Mouse (Mus musculus): ENCODE measurements around the gene Sptlc2. TPM values are rescaled to one million over a fixed set of nuclear protein-coding genes. Genes with fewer than 3 reads are reported as not detected.

Gene Sptlc2
- polyA plus RNA-seq, 1 experiment from 2014 or later, result 103 TPM

GRCm38 (mm10) chr12:87380586-87381379 is 7.4 kb downstream of the Sptlc2 start:
- no peak overlapping the region for H3K4me2 ChIP-seq
- no peaks in the 10 kb centered on the region for H3K9me3 ChIP-seq (ENCODE audit: low read depth, low read length)
- H3K9ac ChIP-seq, result no peak overlapping the region
- no peaks in the 10 kb centered on the region for H3K27me3 ChIP-seq (ENCODE audit: insufficient read depth, low read length)
- peaks cover 6% of the 10 kb centered on the region for H3K4me1 ChIP-seq (ENCODE audit: insufficient read depth)
- peak overlapping the region; percentile 73; the same call in 1 of the 2 replicates for H3K27ac ChIP-seq (ENCODE audit: low read depth)
- no peaks in the 10 kb centered on the region for H3K36me3 ChIP-seq (ENCODE audit: insufficient read depth)
- no peak for DNase-seq
- WGBS, result 75% methylated on average over 10 of the region's 10 CpGs
- peak; percentile 35; the same call in 1 of the 2 replicates for ATAC-seq (ENCODE audit: insufficient read depth)
- H3K4me3 ChIP-seq (ENCODE audit: low read depth, low read length), result no peak overlapping the region
- TF ChIP-seq CTCF (IDR thresholded peaks at IDR 0.05; ENCODE audit: low read depth), result no peak

GRCm38 (mm10) chr12:87379496-87379895 is 8.7 kb downstream of the Sptlc2 start:
- no peak for DNase-seq
- Histone ChIP-seq H3K4me3 (ENCODE audit: low read depth, low read length) (no peak overlapping the region), H3K9me3 (ENCODE audit: low read depth, low read length) (no peaks in the 10 kb centered on the region), H3K36me3 (ENCODE audit: insufficient read depth) (no peaks in the 10 kb centered on the region), H3K4me2 (no peak overlapping the region), H3K9ac (no peak overlapping the region), H3K4me1 (ENCODE audit: insufficient read depth) (peaks cover 6% of the 10 kb centered on the region), H3K27ac (ENCODE audit: low read depth) (no peak overlapping the region), H3K27me3 (ENCODE audit: insufficient read depth, low read length) (no peaks in the 10 kb centered on the region)
- ATAC-seq (ENCODE audit: insufficient read depth), result no peak
- no peak for TF ChIP-seq CTCF (IDR thresholded peaks at IDR 0.05; ENCODE audit: low read depth)
- 85% methylated on average over 2 of the region's 2 CpGs for WGBS

GRCm38 (mm10) chr12:87374159-87374558 is 14.0 kb downstream of the Sptlc2 start:
- Histone ChIP-seq H3K9me3 (ENCODE audit: low read depth, low read length) (no peaks in the 10 kb centered on the region), H3K4me3 (ENCODE audit: low read depth, low read length) (no peak overlapping the region), H3K4me2 (no peak overlapping the region), H3K4me1 (ENCODE audit: insufficient read depth) (no peaks in the 10 kb centered on the region), H3K36me3 (ENCODE audit: insufficient read depth) (no peaks in the 10 kb centered on the region), H3K27me3 (ENCODE audit: insufficient read depth, low read length) (no peaks in the 10 kb centered on the region), H3K27ac (ENCODE audit: low read depth) (no peak overlapping the region), H3K9ac (no peak overlapping the region)
- DNase-seq (no peak), ATAC-seq (ENCODE audit: insufficient read depth) (no peak)
- 82% methylated on average over 6 of the region's 6 CpGs for WGBS
- no peak for TF ChIP-seq CTCF (IDR thresholded peaks at IDR 0.05; ENCODE audit: low read depth)

- H3K27ac ChIP-seq (ENCODE audit: low read depth), result no peak overlapping the region
- H3K4me1 ChIP-seq (ENCODE audit: insufficient read depth), result no peaks in the 10 kb centered on the region
- H3K9me3 ChIP-seq (ENCODE audit: low read depth, low read length), result no peaks in the 10 kb centered on the region
- ATAC-seq (ENCODE audit: insufficient read depth) (no peak), DNase-seq (no peak)
- H3K4me2 ChIP-seq, result no peak overlapping the region
- H3K4me3 ChIP-seq (ENCODE audit: low read depth, low read length), result no peak overlapping the region
- WGBS, result 71% methylated on average over 2 of the region's 2 CpGs
- peaks cover 26% of the 10 kb centered on the region for H3K36me3 ChIP-seq (ENCODE audit: insufficient read depth)
- no peak for TF ChIP-seq CTCF (IDR thresholded peaks at IDR 0.05; ENCODE audit: low read depth)
- H3K9ac ChIP-seq, result no peak overlapping the region
- no peaks in the 10 kb centered on the region for H3K27me3 ChIP-seq (ENCODE audit: insufficient read depth, low read length)
Measured at GRCm38 (mm10) chr12:87369319-87369718, 18.8 kb downstream of the Sptlc2 start.

- Histone ChIP-seq H3K36me3 (ENCODE audit: insufficient read depth) (peaks cover 26% of the 10 kb centered on the region), H3K27me3 (ENCODE audit: insufficient read depth, low read length) (no peaks in the 10 kb centered on the region), H3K4me3 (ENCODE audit: low read depth, low read length) (no peak overlapping the region), H3K4me1 (ENCODE audit: insufficient read depth) (no peaks in the 10 kb centered on the region), H3K9ac (no peak overlapping the region), H3K27ac (ENCODE audit: low read depth) (no peak overlapping the region), H3K4me2 (no peak overlapping the region), H3K9me3 (ENCODE audit: low read depth, low read length) (no peaks in the 10 kb centered on the region)
- ATAC-seq (ENCODE audit: insufficient read depth), result no peak
- TF ChIP-seq CTCF (IDR thresholded peaks at IDR 0.05; ENCODE audit: low read depth), result no peak
- no peak for DNase-seq
Measured at GRCm38 (mm10) chr12:87368092-87368491, 20.1 kb downstream of the Sptlc2 start.

- H3K4me2 ChIP-seq, result no peak overlapping the region
- H3K9ac ChIP-seq, result no peak overlapping the region
- H3K36me3 ChIP-seq (ENCODE audit: insufficient read depth), result peaks cover 28% of the 10 kb centered on the region
- no peak for ATAC-seq (ENCODE audit: insufficient read depth)
- no peak for TF ChIP-seq CTCF (IDR thresholded peaks at IDR 0.05; ENCODE audit: low read depth)
- 72% methylated on average over 9 of the region's 9 CpGs for WGBS
- no peak for DNase-seq
- H3K9me3 ChIP-seq (ENCODE audit: low read depth, low read length), result no peaks in the 10 kb centered on the region
- no peaks in the 10 kb centered on the region for H3K27me3 ChIP-seq (ENCODE audit: insufficient read depth, low read length)
- no peak overlapping the region for H3K4me3 ChIP-seq (ENCODE audit: low read depth, low read length)
- no peak overlapping the region for H3K27ac ChIP-seq (ENCODE audit: low read depth)
- H3K4me1 ChIP-seq (ENCODE audit: insufficient read depth), result no peaks in the 10 kb centered on the region
Measured at GRCm38 (mm10) chr12:87365676-87366075, 22.5 kb downstream of the Sptlc2 start.

GRCm38 (mm10) chr12:87362111-87362510 is 26.0 kb downstream of the Sptlc2 start:
- H3K36me3 ChIP-seq (ENCODE audit: insufficient read depth), result peaks cover 11% of the 10 kb centered on the region; the same call in 1 of the 2 replicates
- no peak overlapping the region for H3K9ac ChIP-seq
- WGBS, result 62% methylated on average over 3 of the region's 3 CpGs
- ATAC-seq (ENCODE audit: insufficient read depth) (no peak), DNase-seq (no peak)
- H3K4me1 ChIP-seq (ENCODE audit: insufficient read depth), result no peaks in the 10 kb centered on the region
- H3K27me3 ChIP-seq (ENCODE audit: insufficient read depth, low read length), result no peaks in the 10 kb centered on the region
- no peak for TF ChIP-seq CTCF (IDR thresholded peaks at IDR 0.05; ENCODE audit: low read depth)
- no peak overlapping the region for H3K4me2 ChIP-seq
- no peak overlapping the region for H3K4me3 ChIP-seq (ENCODE audit: low read depth, low read length)
- H3K9me3 ChIP-seq (ENCODE audit: low read depth, low read length), result no peaks in the 10 kb centered on the region
- no peak overlapping the region for H3K27ac ChIP-seq (ENCODE audit: low read depth)
